Mouse (Mus musculus): Measurements from ENCODE around the gene Abca7. TPM values are rescaled to one million over a fixed set of nuclear protein-coding genes. Genes with fewer than 3 reads are reported as not detected.

Abca7 gene
- polyA plus RNA-seq, 1 experiment from 2014 or later, result 4.1 TPM

- H3K36me3 ChIP-seq (ENCODE audit: control insufficient read depth, insufficient read depth, low read length), result peaks cover 43% of the 10 kb centered on the region
- ATAC-seq, result no peak
- no peak overlapping the region for H3K9ac ChIP-seq (ENCODE audit: low read depth, low read length)
- H3K9me3 ChIP-seq (replicated peaks; ENCODE audit: control insufficient read depth, low read length, poor library complexity, severe bottlenecking), result no peaks in the 10 kb centered on the region
- no peak overlapping the region for H3K27ac ChIP-seq (ENCODE audit: low read length)
- no peaks in the 10 kb centered on the region; the same call in 1 of the 2 replicates for H3K27me3 ChIP-seq (ENCODE audit: control insufficient read depth, insufficient read depth, low read depth, low read length)
- H3K4me3 ChIP-seq (ENCODE audit: low read depth, low read length), result no peak overlapping the region
- 96% methylated on average over 21 of the region's 21 CpGs for WGBS
- H3K4me2 ChIP-seq (ENCODE audit: low read length), result no peak overlapping the region
- peaks cover 18% of the 10 kb centered on the region for H3K4me1 ChIP-seq (ENCODE audit: control insufficient read depth, insufficient read depth, low read length)
Measured at GRCm38 (mm10) chr10:79978061-79978460, 18.2 kb upstream of the Abca7 start.

GRCm38 (mm10) chr10:79979401-79980155, 16.7 kb upstream of the Abca7 start:
- no peaks in the 10 kb centered on the region for H3K27me3 ChIP-seq (ENCODE audit: control insufficient read depth, insufficient read depth, low read depth, low read length)
- H3K9ac ChIP-seq (ENCODE audit: low read depth, low read length), result no peak overlapping the region
- H3K27ac ChIP-seq (ENCODE audit: low read length), result no peak overlapping the region
- H3K4me2 ChIP-seq (ENCODE audit: low read length), result no peak overlapping the region
- ATAC-seq, result no peak
- H3K36me3 ChIP-seq (ENCODE audit: control insufficient read depth, insufficient read depth, low read length), result peaks cover 43% of the 10 kb centered on the region
- H3K9me3 ChIP-seq (replicated peaks; ENCODE audit: control insufficient read depth, low read length, poor library complexity, severe bottlenecking), result no peaks in the 10 kb centered on the region
- peaks cover 23% of the 10 kb centered on the region for H3K4me1 ChIP-seq (ENCODE audit: control insufficient read depth, insufficient read depth, low read length)
- H3K4me3 ChIP-seq (ENCODE audit: low read depth, low read length), result no peak overlapping the region
- whole genome bisulfite sequencing, result 91% methylated on average over 21 of the region's 22 CpGs

GRCm38 (mm10) chr10:79983205-79983604, 13.1 kb upstream of the Abca7 start:
- ATAC-seq, result no peak
- peaks cover 12% of the 10 kb centered on the region for H3K36me3 ChIP-seq (ENCODE audit: control insufficient read depth, insufficient read depth, low read length)
- peak overlapping the region; percentile 88 for H3K9ac ChIP-seq (ENCODE audit: low read depth, low read length)
- H3K4me2 ChIP-seq (ENCODE audit: low read length), result peak overlapping the region; percentile 90
- H3K9me3 ChIP-seq (replicated peaks; ENCODE audit: control insufficient read depth, low read length, poor library complexity, severe bottlenecking), result no peaks in the 10 kb centered on the region
- H3K4me3 ChIP-seq (ENCODE audit: low read depth, low read length), result peak overlapping the region; percentile 76
- peaks cover 37% of the 10 kb centered on the region for H3K4me1 ChIP-seq (ENCODE audit: control insufficient read depth, insufficient read depth, low read length)
- H3K27ac ChIP-seq (ENCODE audit: low read length), result peak overlapping the region; percentile 95; the same call in 1 of the 2 replicates
- 76% methylated on average over 5 of the region's 5 CpGs for WGBS
- H3K27me3 ChIP-seq (ENCODE audit: control insufficient read depth, insufficient read depth, low read depth, low read length), result peaks cover 5% of the 10 kb centered on the region

- Histone ChIP-seq H3K36me3 (ENCODE audit: control insufficient read depth, insufficient read depth, low read length) (peaks cover 7% of the 10 kb centered on the region), H3K4me2 (ENCODE audit: low read length) (peak overlapping the region; percentile 90), H3K4me1 (ENCODE audit: control insufficient read depth, insufficient read depth, low read length) (peaks cover 41% of the 10 kb centered on the region), H3K27ac (ENCODE audit: low read length) (peak overlapping the region; percentile 95), H3K27me3 (ENCODE audit: control insufficient read depth, insufficient read depth, low read depth, low read length) (peaks cover 9% of the 10 kb centered on the region), H3K9me3 (replicated peaks; ENCODE audit: control insufficient read depth, low read length, poor library complexity, severe bottlenecking) (no peaks in the 10 kb centered on the region), H3K9ac (ENCODE audit: low read depth, low read length) (peak overlapping the region; percentile 88), H3K4me3 (ENCODE audit: low read depth, low read length) (peak overlapping the region; percentile 76)
- 4% methylated on average over 15 of the region's 21 CpGs for WGBS
- ATAC-seq, result peak; percentile 5; the same call in 1 of the 2 replicates
Measured at GRCm38 (mm10) chr10:79983670-79984069, 12.6 kb upstream of the Abca7 start.

GRCm38 (mm10) chr10:79984195-79984816, 12.0 kb upstream of the Abca7 start, which contains the start of gene Tmem259:
Gene Tmem259, minus strand, starts transcription at chr10:79984330.
- peak; percentile 83 for ATAC-seq
- peaks cover 15% of the 10 kb centered on the region for H3K27me3 ChIP-seq (ENCODE audit: control insufficient read depth, insufficient read depth, low read depth, low read length)
- H3K9me3 ChIP-seq (replicated peaks; ENCODE audit: control insufficient read depth, low read length, poor library complexity, severe bottlenecking), result no peaks in the 10 kb centered on the region
- H3K27ac ChIP-seq (ENCODE audit: low read length), result peak within 1 kb of the TSS; percentile 95
- peak within 1 kb of the TSS; percentile 76 for H3K4me3 ChIP-seq (ENCODE audit: low read depth, low read length)
- H3K4me1 ChIP-seq (ENCODE audit: control insufficient read depth, insufficient read depth, low read length), result peaks cover 41% of the 10 kb centered on the region
- peak within 1 kb of the TSS; percentile 90 for H3K4me2 ChIP-seq (ENCODE audit: low read length)
- WGBS, result under 1% methylated on average over 49 of the region's 49 CpGs
- H3K36me3 ChIP-seq (ENCODE audit: control insufficient read depth, insufficient read depth, low read length), result 0 out of 2 replicates have a peak, but pooled peaks cover under 1% of the 10 kb centered on the region
- H3K9ac ChIP-seq (ENCODE audit: low read depth, low read length), result peak within 1 kb of the TSS; percentile 88

- Histone ChIP-seq H3K27me3 (ENCODE audit: control insufficient read depth, insufficient read depth, low read depth, low read length) (peaks cover 21% of the 10 kb centered on the region), H3K9ac (ENCODE audit: low read depth, low read length) (peak overlapping the region; percentile 88), H3K4me1 (ENCODE audit: control insufficient read depth, insufficient read depth, low read length) (peaks cover 41% of the 10 kb centered on the region), H3K27ac (ENCODE audit: low read length) (peak overlapping the region; percentile 95), H3K9me3 (replicated peaks; ENCODE audit: control insufficient read depth, low read length, poor library complexity, severe bottlenecking) (no peaks in the 10 kb centered on the region), H3K4me3 (ENCODE audit: low read depth, low read length) (peak overlapping the region; percentile 76), H3K4me2 (ENCODE audit: low read length) (peak overlapping the region; percentile 90), H3K36me3 (ENCODE audit: control insufficient read depth, insufficient read depth, low read length) (no peaks in the 10 kb centered on the region)
- peak; percentile 94 for ATAC-seq
- WGBS, result under 1% methylated on average over 22 of the region's 22 CpGs
Measured at GRCm38 (mm10) chr10:79984871-79985270, 11.4 kb upstream of the Abca7 start.

GRCm38 (mm10) chr10:79985334-79986231, 10.7 kb upstream of the Abca7 start:
- peaks cover 41% of the 10 kb centered on the region for H3K4me1 ChIP-seq (ENCODE audit: control insufficient read depth, insufficient read depth, low read length)
- peak; percentile 16; the same call in 1 of the 2 replicates for ATAC-seq
- WGBS, result 3% methylated on average over 35 of the region's 35 CpGs

GRCm38 (mm10) chr10:79986232-79986878, 9.9 kb upstream of the Abca7 start:
- Histone ChIP-seq H3K4me2 (ENCODE audit: low read length) (peak overlapping the region; percentile 90), H3K4me3 (ENCODE audit: low read depth, low read length) (peak overlapping the region; percentile 76), H3K27me3 (ENCODE audit: control insufficient read depth, insufficient read depth, low read depth, low read length) (peaks cover 29% of the 10 kb centered on the region), H3K4me1 (ENCODE audit: control insufficient read depth, insufficient read depth, low read length) (peaks cover 39% of the 10 kb centered on the region), H3K9ac (ENCODE audit: low read depth, low read length) (peak overlapping the region; percentile 88), H3K9me3 (replicated peaks; ENCODE audit: control insufficient read depth, low read length, poor library complexity, severe bottlenecking) (no peaks in the 10 kb centered on the region), H3K27ac (ENCODE audit: low read length) (peak overlapping the region; percentile 95), H3K36me3 (ENCODE audit: control insufficient read depth, insufficient read depth, low read length) (no peaks in the 10 kb centered on the region)
- ATAC-seq, result no peak
- WGBS, result 41% methylated on average over 6 of the region's 6 CpGs

More at GRCm38 (mm10) chr10:79985334-79986231, 10.7 kb upstream of the Abca7 start:
- no peaks in the 10 kb centered on the region for H3K36me3 ChIP-seq (ENCODE audit: control insufficient read depth, insufficient read depth, low read length)
- H3K4me3 ChIP-seq (ENCODE audit: low read depth, low read length), result peak overlapping the region; percentile 76
- H3K27me3 ChIP-seq (ENCODE audit: control insufficient read depth, insufficient read depth, low read depth, low read length), result peaks cover 25% of the 10 kb centered on the region
- peak overlapping the region; percentile 95 for H3K27ac ChIP-seq (ENCODE audit: low read length)
- H3K4me2 ChIP-seq (ENCODE audit: low read length), result peak overlapping the region; percentile 90
- no peaks in the 10 kb centered on the region for H3K9me3 ChIP-seq (replicated peaks; ENCODE audit: control insufficient read depth, low read length, poor library complexity, severe bottlenecking)
- H3K9ac ChIP-seq (ENCODE audit: low read depth, low read length), result peak overlapping the region; percentile 88

All from midbrain, embryonic 16.5 days (tissue).